In the genomic region with DNA sequence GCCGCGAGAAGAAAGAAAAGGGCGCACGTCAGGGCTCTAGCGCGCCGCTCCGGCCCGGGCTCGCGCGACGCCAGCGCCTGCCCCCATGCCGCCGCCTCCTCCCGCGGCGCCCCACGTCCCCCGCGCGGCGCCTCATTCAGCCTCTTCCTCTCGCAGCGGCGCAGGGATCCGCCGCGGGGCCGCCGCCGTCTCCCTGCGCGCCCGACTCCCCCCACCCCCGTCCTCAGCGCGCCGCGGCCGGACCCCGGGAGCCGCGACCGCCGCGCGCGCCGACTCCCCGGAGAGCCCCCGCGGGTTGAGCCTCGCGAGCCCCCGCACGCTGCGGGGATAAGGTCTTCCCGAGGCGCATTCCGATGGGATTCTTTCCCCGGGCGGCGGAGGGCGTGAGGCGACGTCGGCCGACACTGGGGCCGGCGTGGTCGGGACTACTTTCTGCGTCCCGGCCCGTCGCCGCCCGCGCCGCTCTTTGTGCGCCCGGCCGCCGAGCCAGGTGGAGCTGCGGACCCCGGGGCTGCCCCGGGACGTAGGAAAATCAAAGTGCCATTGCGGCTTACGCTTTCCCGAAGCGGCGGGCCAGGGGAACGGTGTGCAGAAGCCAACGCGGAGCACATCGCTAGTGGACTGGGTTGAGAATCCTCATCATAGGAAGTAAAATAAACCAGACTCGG, we compare ENCODE assay signal across 8 mouse cellular contexts. TPM values are rescaled to one million over a fixed set of nuclear protein-coding genes. Genes with fewer than 3 reads are reported as not detected.
DNase-seq lines count a peak whose midpoint lies in the region; ATAC-seq lines count a peak whose summit lies in the region.

A gene (minus strand): TSS at position 148 of the 668 bp plus-strand sequence.

- H3K9me3 ChIP-seq in hindbrain, embryonic 15.5 days: no peaks in the 10 kb centered on the region

- no peaks in the 10 kb centered on the region for H3K27me3 ChIP-seq in hindbrain, embryonic 15.5 days

- H3K4me3 ChIP-seq in hindbrain, embryonic 15.5 days: peak within 1 kb of the TSS; percentile 98

- peak within 1 kb of the TSS; percentile 66 for H3K4me2 ChIP-seq in hindbrain, embryonic 15.5 days

- peak within 1 kb of the TSS; percentile 100 for H3K27ac ChIP-seq in hindbrain, embryonic 15.5 days (replicated peaks)

- DNase-seq in R1 (ENCODE audit: low read depth, low spot score): peak; percentile 85
- DNase-seq in cerebellum, postnatal 14 days: peak; percentile 87 to 92
- DNase-seq in gastrocnemius, adult 18-20 months (ENCODE audit: low spot score): peak; percentile 81
- DNase-seq in left cerebral cortex, adult 11 months (ENCODE audit: low spot score): peak; percentile 55
- peak; percentile 84 for DNase-seq in lung, postnatal 36 days
- peak; percentile 91 for DNase-seq in retina, embryonic 14.5 days (ENCODE audit: low spot score)
- DNase-seq in thymus, postnatal 36 days: peak; percentile 81 to 84

- peak; percentile 92 for ATAC-seq in hindbrain, embryonic 15.5 days (ENCODE audit: low FRiP score, low read depth)

- H3K36me3 ChIP-seq in hindbrain, embryonic 15.5 days: no peaks in the 10 kb centered on the region

- peak within 1 kb of the TSS; percentile 96 for H3K9ac ChIP-seq in hindbrain, embryonic 15.5 days

- under 1% methylated on average over 72 of the region's 99 CpGs for WGBS in hindbrain, embryonic 15.5 days

- H3K4me1 ChIP-seq in hindbrain, embryonic 15.5 days (replicated peaks): peaks cover 21% of the 10 kb centered on the region

RNA-seq across cellular contexts. Expression of the gene that starts here (rescaled TPM):
- 10 to 100 TPM; 39.3 to 39.7 TPM for total RNA-seq in gastrocnemius, adult 18-20 months (2021)
- 16.4 and 16.8 TPM in 2 replicates for polyA plus RNA-seq in hindbrain, embryonic 15.5 days (2015; fragmentation: Nextera tagmentation; extraction: Ambion mirVana)

Comparison
In these comparisons a context has a peak if more than half of its experiments do, and no peak if none do; other contexts are left out.
1. Peak in every context shown above with its lines: DNase-seq, ATAC-seq, H3K4me3 ChIP-seq and H3K27ac ChIP-seq.